ENCODE assay signal across 18 mouse cellular contexts in genomic region chr8:87093716-87094115, GRCm38 (mm10).
DNase-seq lines count a peak whose midpoint lies in the region; ATAC-seq and TF ChIP-seq lines count a peak whose summit lies in the region.
"Had no signal": no experiment of that assay in that cellular context is flagged by ENCODE, and none has a peak within 500 bp of the region (broad histone marks: within the 10 kb centered on the region; RNA-seq: fewer than 3 reads in every experiment).

No protein-coding gene starts in this region.

- intact Hi-C loops in heart, postnatal 25 days (cut with DNase I) = no loop called here

- DNase-seq in cerebellum, postnatal 10 days = peak; percentile 37 to 52
- DNase-seq in cerebellum, adult 8-10 months = no peak
- peak; percentile 40 for DNase-seq in hindbrain, postnatal 0 days (ENCODE audit: low spot score)
- DNase-seq in hindbrain, embryonic 10.5 days (ENCODE audit: low spot score) = no peak
- DNase-seq in neural tube, embryonic 11.5 days (ENCODE audit: low spot score) = no peak
- DNase-seq in neural tube, embryonic 10.5 days (ENCODE audit: extremely low spot score, low spot score) = no peak
- DNase-seq in adrenal gland, postnatal 36 days = peak; percentile 12 to 51
- DNase-seq in heart, postnatal 25 days (ENCODE audit: low spot score) = no peak
- DNase-seq: cerebellum, adult 18-20 months; cerebellum, postnatal 36 days; gastrocnemius, postnatal 10 days; heart, adult 18-20 months; heart, postnatal 10 days had no signal

- H3K4me1 ChIP-seq in hindbrain, postnatal 0 days (ENCODE audit: insufficient read depth, low read length) = peaks cover 7% of the 10 kb centered on the region; the same call in 1 of the 2 replicates
- H3K4me1 ChIP-seq in hindbrain, embryonic 10.5 days (replicated peaks) = peaks cover 18% of the 10 kb centered on the region
- no peaks in the 10 kb centered on the region for H3K4me1 ChIP-seq in neural tube, embryonic 11.5 days (ENCODE audit: control insufficient read depth, insufficient read depth, low read length)
- H3K4me1 ChIP-seq: forebrain, embryonic 12.5 days had no signal

- no peak overlapping the region for H3K9ac ChIP-seq in hindbrain, postnatal 0 days (replicated peaks; ENCODE audit: low read length)
- H3K9ac ChIP-seq in neural tube, embryonic 11.5 days (ENCODE audit: low read length) = no peak overlapping the region
- H3K9ac ChIP-seq: embryonic facial prominence, embryonic 13.5 days; forebrain, embryonic 12.5 days had no signal

- H3K27me3 ChIP-seq in hindbrain, postnatal 0 days (ENCODE audit: insufficient read depth, low read length) = no peaks in the 10 kb centered on the region
- H3K27me3 ChIP-seq in hindbrain, embryonic 10.5 days (ENCODE audit: insufficient read depth, poor library complexity, severe bottlenecking) = no peaks in the 10 kb centered on the region
- H3K27me3 ChIP-seq in neural tube, embryonic 11.5 days (ENCODE audit: control insufficient read depth, insufficient read depth, low read length) = no peaks in the 10 kb centered on the region
- H3K27me3 ChIP-seq: embryonic facial prominence, embryonic 13.5 days; forebrain, embryonic 12.5 days had no signal

- WGBS in hindbrain, postnatal 0 days = 51% methylated on average over 10 of the region's 10 CpGs
- whole genome bisulfite sequencing in hindbrain, embryonic 10.5 days = 73% methylated on average over 10 of the region's 10 CpGs
- WGBS in neural tube, embryonic 11.5 days = 66% methylated on average over 10 of the region's 10 CpGs

- no peaks in the 10 kb centered on the region for H3K36me3 ChIP-seq in hindbrain, postnatal 0 days (ENCODE audit: insufficient read depth, low read length)
- no peaks in the 10 kb centered on the region for H3K36me3 ChIP-seq in hindbrain, embryonic 10.5 days
- H3K36me3 ChIP-seq in neural tube, embryonic 11.5 days (ENCODE audit: control insufficient read depth, insufficient read depth, low read length) = no peaks in the 10 kb centered on the region
- H3K36me3 ChIP-seq: embryonic facial prominence, embryonic 13.5 days; forebrain, embryonic 12.5 days; heart, embryonic 10.5 days had no signal

- 0 out of 2 replicates have a peak, but pooled peaks have one; percentile 1 for TF ChIP-seq CTCF in hindbrain, postnatal 0 days (IDR thresholded peaks at IDR 0.05; ENCODE audit: low read depth)

- no peak overlapping the region for H3K4me2 ChIP-seq in hindbrain, postnatal 0 days (ENCODE audit: low read depth, low read length)
- H3K4me2 ChIP-seq in neural tube, embryonic 11.5 days (ENCODE audit: low read depth) = no peak overlapping the region
- H3K4me2 ChIP-seq: embryonic facial prominence, embryonic 13.5 days; forebrain, embryonic 12.5 days had no signal

- peak overlapping the region; percentile 20; the same call in 1 of the 2 replicates for H3K27ac ChIP-seq in hindbrain, postnatal 0 days
- H3K27ac ChIP-seq in hindbrain, embryonic 10.5 days = no peak overlapping the region
- 0 out of 2 replicates have a peak overlapping the region, but pooled peaks have one; percentile 8 for H3K27ac ChIP-seq in neural tube, embryonic 11.5 days (ENCODE audit: low read depth, low read length)
- H3K27ac ChIP-seq: embryonic facial prominence, embryonic 13.5 days; forebrain, embryonic 12.5 days; heart, embryonic 10.5 days had no signal

- ATAC-seq in hindbrain, postnatal 0 days = 0 out of 2 replicates have a peak, but pooled peaks have one; percentile 15
- no peak for ATAC-seq in neural tube, embryonic 11.5 days (ENCODE audit: insufficient read depth, low FRiP score, low TSS enrichment)
- ATAC-seq: forebrain, embryonic 16.5 days; intestine, embryonic 16.5 days had no signal

- no peaks in the 10 kb centered on the region for H3K9me3 ChIP-seq in hindbrain, postnatal 0 days (ENCODE audit: low read length)
- H3K9me3 ChIP-seq in hindbrain, embryonic 10.5 days = no peaks in the 10 kb centered on the region
- H3K9me3 ChIP-seq in neural tube, embryonic 11.5 days (ENCODE audit: control insufficient read depth, low read length) = no peaks in the 10 kb centered on the region
- H3K9me3 ChIP-seq: embryonic facial prominence, embryonic 13.5 days; forebrain, embryonic 12.5 days; heart, embryonic 10.5 days had no signal

- H3K4me3 ChIP-seq in hindbrain, postnatal 0 days (ENCODE audit: low read length) = no peak overlapping the region
- H3K4me3 ChIP-seq in hindbrain, embryonic 10.5 days = no peak overlapping the region
- no peak overlapping the region for H3K4me3 ChIP-seq in neural tube, embryonic 11.5 days (ENCODE audit: low read depth, low read length)
- H3K4me3 ChIP-seq: embryonic facial prominence, embryonic 13.5 days; forebrain, embryonic 12.5 days; heart, embryonic 10.5 days had no signal

Comparison
In these comparisons a context has a peak if more than half of its experiments do, and no peak if none do; other contexts are left out.
1. DNase-seq: peak in cerebellum, postnatal 10 days (2 of 2), hindbrain, postnatal 0 days (single experiment) and adrenal gland, postnatal 36 days (2 of 2); none in cerebellum, adult 8-10 months (single experiment), hindbrain, embryonic 10.5 days (single experiment), neural tube, embryonic 11.5 days (single experiment), neural tube, embryonic 10.5 days (single experiment) and heart, postnatal 25 days (single experiment).